Mouse (Mus musculus) frontal cortex, adult (tissue): ENCODE results near the gene Gm3526.
"Not testable (repeated sequence)": the region's sequence is repeated elsewhere in the genome, so short reads cannot be mapped to it uniquely, and the experiment has no call there.

Source experiments
- ATAC-seq: cut with Nextera tagmentation; 2 replicates; pipeline ENCODE4 v1.9.2; 2017; ENCODE audit warnings: mild to moderate bottlenecking, moderate library complexity, mixed read lengths; ENCODE audit not compliant: low TSS enrichment

The Gm3526 gene

DNA sequence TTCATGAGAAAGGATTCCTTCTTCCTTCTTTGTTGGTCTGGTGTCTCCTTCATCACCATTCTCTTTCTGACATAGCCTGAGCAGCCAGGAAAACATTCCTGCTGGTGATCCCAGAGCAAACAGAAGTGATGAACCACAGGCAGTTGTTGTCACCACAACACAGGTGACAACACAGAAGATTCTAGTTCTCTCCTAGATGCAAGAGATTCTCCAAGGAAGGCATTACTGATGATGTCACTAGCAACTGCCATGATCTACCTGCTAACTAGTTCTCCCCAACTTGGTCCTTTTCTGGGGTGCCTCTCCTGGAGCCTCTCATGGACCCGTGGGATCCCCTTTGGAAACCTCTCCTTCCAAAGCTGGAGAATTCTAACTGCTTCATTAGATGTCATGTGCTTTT lies at the start of gene Gm3526:
Gm3526 (minus strand) TSS at position 101 of the 400 bp plus-strand sequence.
- ATAC-seq: not testable (repeated sequence)
